Mouse (Mus musculus) embryonic facial prominence, embryonic 11.5 days (tissue): ENCODE results near the gene 4930522H14Rik. TPM values are rescaled to one million over a fixed set of nuclear protein-coding genes. Genes with fewer than 3 reads are reported as not detected.

ENCODE experiments used
- ATAC-seq: fragments of 200-750 bp; cut with Nextera tagmentation; replicated peaks from 2 replicates; pipeline ENCODE4 v1.8.0; 2017; ENCODE audit warnings: low read depth; ENCODE audit not compliant: insufficient number of reproducible peaks, low FRiP score, low TSS enrichment
- DNase-seq: peaks from one replicate; pipeline ENCODE4 v3.0.0-alpha.2; 2015; ENCODE audit warnings: low spot score
- H3K27ac ChIP-seq: fragments of 300-500 bp; sonication (generic); replicated peaks from 2 replicates; pipeline ENCODE4 v1.5.1; 2014; ENCODE audit warnings: mild to moderate bottlenecking, low read depth, low read length, control low read depth
- H3K27me3 ChIP-seq: fragments of 300-500 bp; sonication (generic); 2 replicates; pipeline ENCODE4 v1.6.1; 2014; ENCODE audit warnings: mild to moderate bottlenecking, low read length, moderate library complexity, mixed read lengths; ENCODE audit not compliant: control insufficient read depth, insufficient read depth
- H3K36me3 ChIP-seq: fragments of 300-500 bp; sonication (generic); replicated peaks from 2 replicates; pipeline ENCODE4 v1.6.1; 2014; ENCODE audit warnings: low read depth, mild to moderate bottlenecking, low read length, moderate library complexity, mixed read lengths; ENCODE audit not compliant: control insufficient read depth, insufficient read depth
- H3K4me1 ChIP-seq: fragments of 300-500 bp; sonication (generic); 2 replicates; pipeline ENCODE4 v1.6.1; 2014; ENCODE audit warnings: low read length, mixed read lengths; ENCODE audit not compliant: control insufficient read depth, insufficient read depth
- H3K4me2 ChIP-seq: fragments of 300-500 bp; sonication (generic); 2 replicates; pipeline ENCODE4 v1.6.1; 2014; ENCODE audit warnings: low read depth, mild to moderate bottlenecking, control low read depth, low read length, moderate library complexity
- H3K4me3 ChIP-seq: fragments of 300-500 bp; sonication (generic); 2 replicates; pipeline ENCODE4 v1.5.1; 2014; ENCODE audit warnings: low read depth, low read length, control low read depth
- H3K9ac ChIP-seq: fragments of 300-500 bp; sonication (generic); replicated peaks from 2 replicates; pipeline ENCODE4 v1.6.1; 2014; ENCODE audit warnings: mild to moderate bottlenecking, control low read depth, low read length
- H3K9me3 ChIP-seq: fragments of 300-500 bp; sonication (generic); replicated peaks from 2 replicates; pipeline ENCODE4 v1.6.1; 2016; ENCODE audit warnings: mild to moderate bottlenecking, low read length, inconsistent platforms, mixed read lengths; ENCODE audit not compliant: control insufficient read depth
- WGBS: fragments of 180-500 bp; shearing (Covaris S2); extraction: QIAGEN DNeasy Blood & Tissue Kit; methylation state at CpG from one replicate; pipeline ENCODE4 v1.1.7; 2014; 5-methylcytosine and 5-hydroxymethylcytosine counted together
- polyA plus RNA-seq: library from polyadenylated mRNA; unstranded; fragments of >200 nt; fragmentation: Nextera tagmentation; extraction: Ambion mirVana; gene quantifications from 2 replicates; pipeline ENCODE4 v1.2.1, GENCODE M21; 2014

4930522H14Rik gene
- not detected in 2 replicates for polyA plus RNA-seq

DNA sequence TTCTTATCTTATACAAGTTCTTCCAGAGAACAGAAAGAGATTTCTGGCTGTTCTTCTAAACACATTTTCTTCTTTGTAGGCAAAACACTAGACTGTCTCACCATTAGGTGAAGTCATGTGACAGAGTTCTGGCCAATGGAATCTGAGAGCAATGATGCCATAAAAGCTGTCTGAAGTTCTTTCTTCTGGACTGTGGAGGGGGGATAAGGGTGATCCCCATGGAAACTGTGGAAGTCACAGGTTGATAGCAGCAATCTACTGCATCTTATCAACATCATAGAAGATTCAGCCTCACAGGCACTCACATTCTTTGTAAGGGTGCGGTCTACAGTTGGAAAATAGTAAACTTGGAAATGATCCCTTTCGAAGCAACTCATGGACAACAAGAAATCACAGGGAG lies at the start of gene 4930522H14Rik:
Gene 4930522H14Rik (minus strand): TSS at position 187 of the 400 bp plus-strand sequence.
- DNase-seq (no peak), ATAC-seq (no peak)
- Histone ChIP-seq H3K4me2 (no peak within 1 kb of the TSS), H3K9ac (no peak within 1 kb of the TSS), H3K36me3 (no peaks in the 10 kb centered on the region), H3K27ac (no peak within 1 kb of the TSS), H3K27me3 (no peaks in the 10 kb centered on the region), H3K9me3 (no peaks in the 10 kb centered on the region), H3K4me3 (no peak within 1 kb of the TSS), H3K4me1 (no peaks in the 10 kb centered on the region)
- WGBS = 96% methylated on average over 2 of the region's 2 CpGs

- H3K9ac ChIP-seq = no peak overlapping the region
- 87% methylated on average over 3 of the region's 3 CpGs for WGBS
- no peaks in the 10 kb centered on the region for H3K27me3 ChIP-seq
- no peaks in the 10 kb centered on the region for H3K36me3 ChIP-seq
- H3K4me1 ChIP-seq = no peaks in the 10 kb centered on the region
- no peak for DNase-seq
- ATAC-seq = no peak
- no peaks in the 10 kb centered on the region for H3K9me3 ChIP-seq
- H3K27ac ChIP-seq = no peak overlapping the region
- no peak overlapping the region for H3K4me2 ChIP-seq
- H3K4me3 ChIP-seq = no peak overlapping the region
Observed at GRCm38 (mm10) chr4:109578356-109578755, 47.3 kb upstream of the 4930522H14Rik start.

DNA sequence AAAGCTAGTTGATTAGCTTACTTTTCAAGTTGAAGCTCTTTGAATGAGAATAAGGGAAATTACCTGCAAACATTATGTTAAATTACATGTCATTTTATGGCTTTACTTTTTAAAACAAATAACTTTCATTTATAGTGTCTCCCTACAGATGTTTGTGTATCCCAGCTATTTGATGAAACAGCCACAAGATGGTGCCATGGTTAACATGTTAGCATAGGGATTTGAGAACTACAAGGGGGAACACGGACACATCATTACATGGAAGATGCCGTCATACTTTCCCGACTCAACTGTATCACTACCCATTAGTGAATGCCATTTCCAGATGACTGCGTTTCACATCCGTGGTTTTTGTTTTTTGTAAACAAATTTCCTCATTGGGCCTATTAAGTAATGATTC lies 45.8 kb upstream of the 4930522H14Rik start:
- no peak overlapping the region for H3K9ac ChIP-seq
- no peaks in the 10 kb centered on the region for H3K9me3 ChIP-seq
- H3K27me3 ChIP-seq = no peaks in the 10 kb centered on the region
- H3K36me3 ChIP-seq = no peaks in the 10 kb centered on the region
- no peaks in the 10 kb centered on the region for H3K4me1 ChIP-seq
- 69% methylated on average over 5 of the region's 5 CpGs for WGBS
- H3K4me3 ChIP-seq = no peak overlapping the region
- no peak overlapping the region for H3K4me2 ChIP-seq
- ATAC-seq (no peak), DNase-seq (no peak)
- no peak overlapping the region for H3K27ac ChIP-seq

- Histone ChIP-seq H3K4me1 (no peaks in the 10 kb centered on the region), H3K4me2 (no peak overlapping the region), H3K4me3 (no peak overlapping the region), H3K27ac (no peak overlapping the region), H3K9ac (no peak overlapping the region), H3K27me3 (no peaks in the 10 kb centered on the region), H3K36me3 (no peaks in the 10 kb centered on the region), H3K9me3 (no peaks in the 10 kb centered on the region)
- WGBS = 84% methylated on average over 9 of the region's 9 CpGs
- DNase-seq = no peak
- no peak for ATAC-seq
Observed at GRCm38 (mm10) chr4:109574845-109575244, 43.7 kb upstream of the 4930522H14Rik start.

DNA sequence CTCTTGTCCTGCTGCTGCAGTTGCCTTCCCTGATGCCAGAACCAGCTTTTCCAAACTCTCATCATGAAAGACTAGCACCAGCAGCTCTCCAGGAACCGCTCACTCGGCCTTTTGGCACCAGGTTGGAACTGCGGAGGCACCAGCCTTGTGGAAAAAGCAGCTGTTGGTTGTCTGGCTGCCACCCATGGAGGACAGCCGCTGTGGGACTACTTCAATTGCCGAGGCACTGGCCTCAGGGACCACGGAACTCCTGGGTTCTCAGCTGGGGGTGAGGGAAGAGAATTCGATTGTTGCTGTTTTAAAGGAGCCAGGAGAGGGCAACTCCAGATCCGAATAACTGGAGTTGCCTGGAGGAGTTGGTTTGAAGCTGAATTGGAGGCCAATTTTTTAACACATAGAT lies 43.2 kb upstream of the 4930522H14Rik start:
- DNase-seq = no peak
- Histone ChIP-seq H3K9ac (no peak overlapping the region), H3K27me3 (no peaks in the 10 kb centered on the region), H3K9me3 (no peaks in the 10 kb centered on the region), H3K4me3 (no peak overlapping the region), H3K36me3 (no peaks in the 10 kb centered on the region), H3K4me2 (no peak overlapping the region), H3K27ac (no peak overlapping the region), H3K4me1 (no peaks in the 10 kb centered on the region)
- 39% methylated on average over 8 of the region's 8 CpGs for WGBS
- ATAC-seq = no peak

DNA sequence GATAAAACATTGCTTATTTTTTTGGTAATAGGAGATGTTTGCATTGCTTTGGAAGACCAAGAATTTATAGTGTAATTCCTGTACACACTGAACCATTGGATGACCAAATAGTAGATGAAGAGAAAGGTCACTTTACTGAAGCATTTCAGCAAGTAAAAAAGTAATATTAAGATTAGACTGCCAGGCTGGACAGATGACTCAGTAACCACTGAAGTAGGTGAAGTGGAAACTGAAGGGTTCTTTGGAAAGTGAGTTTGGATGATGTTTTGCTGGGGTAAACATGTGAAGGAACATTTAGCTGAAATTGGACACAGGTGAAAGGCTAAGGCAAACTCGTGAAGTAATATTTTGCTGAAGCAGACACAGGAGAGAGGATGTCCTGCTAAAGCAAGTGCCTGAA lies 41.5 kb upstream of the 4930522H14Rik start:
- H3K27me3 ChIP-seq = no peaks in the 10 kb centered on the region
- H3K27ac ChIP-seq = no peak overlapping the region
- no peak overlapping the region for H3K4me3 ChIP-seq
- ATAC-seq = no peak
- no peak overlapping the region for H3K4me2 ChIP-seq
- H3K9ac ChIP-seq = no peak overlapping the region
- no peaks in the 10 kb centered on the region for H3K9me3 ChIP-seq
- DNase-seq = no peak
- WGBS = 91% methylated on average over 1 of the region's 1 CpGs
- H3K4me1 ChIP-seq = no peaks in the 10 kb centered on the region
- no peaks in the 10 kb centered on the region for H3K36me3 ChIP-seq

DNA sequence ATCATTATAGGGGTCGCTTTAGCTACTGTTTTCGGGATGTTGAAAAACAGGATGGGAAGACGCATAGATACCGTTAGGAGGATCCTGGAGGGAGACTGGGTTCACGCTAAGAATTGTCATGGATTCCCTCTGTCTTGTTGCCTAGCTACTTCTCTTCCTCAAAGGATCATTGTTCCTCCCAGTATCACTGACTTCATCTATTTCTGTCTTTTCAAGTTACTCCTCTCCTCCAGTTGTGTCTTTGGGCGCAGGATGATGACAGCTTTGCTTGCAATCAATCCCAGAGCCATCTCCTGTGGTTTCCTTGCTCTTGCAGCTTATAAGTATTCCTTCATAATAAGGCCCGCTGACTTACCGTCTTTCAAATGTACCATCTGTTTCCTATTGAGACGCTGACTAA lies 38.3 kb upstream of the 4930522H14Rik start:
- no peaks in the 10 kb centered on the region for H3K9me3 ChIP-seq
- no peak overlapping the region for H3K4me2 ChIP-seq
- no peak overlapping the region for H3K9ac ChIP-seq
- ATAC-seq (no peak), DNase-seq (peak; percentile 26)
- no peaks in the 10 kb centered on the region for H3K27me3 ChIP-seq
- H3K4me3 ChIP-seq = no peak overlapping the region
- H3K4me1 ChIP-seq = no peaks in the 10 kb centered on the region
- WGBS = 61% methylated on average over 9 of the region's 9 CpGs
- H3K27ac ChIP-seq = no peak overlapping the region
- no peaks in the 10 kb centered on the region for H3K36me3 ChIP-seq

DNA sequence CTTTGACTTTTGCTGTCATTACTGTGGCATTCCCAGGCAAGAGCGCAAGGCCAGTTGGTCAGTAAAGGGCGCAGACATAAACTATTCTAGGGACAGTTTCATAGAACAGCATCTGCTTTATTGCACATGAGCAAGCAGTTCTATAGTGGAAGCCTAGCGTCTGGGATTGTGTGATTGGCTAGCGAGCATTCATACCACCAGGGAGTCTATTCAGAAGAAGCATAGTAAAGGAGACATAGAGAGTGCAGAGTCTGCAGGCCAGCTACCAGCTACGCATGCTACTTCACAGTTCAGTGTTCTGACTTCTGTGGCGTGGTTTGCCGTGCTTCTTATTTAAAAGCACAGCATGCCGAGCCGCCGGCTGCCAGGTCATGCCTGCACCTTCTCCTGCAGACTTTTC lies 37.9 kb upstream of the 4930522H14Rik start:
- DNase-seq (no peak), ATAC-seq (no peak)
- no peak overlapping the region for H3K4me2 ChIP-seq
- 68% methylated on average over 10 of the region's 10 CpGs for WGBS
- H3K36me3 ChIP-seq = no peaks in the 10 kb centered on the region
- no peaks in the 10 kb centered on the region for H3K9me3 ChIP-seq
- H3K27me3 ChIP-seq = no peaks in the 10 kb centered on the region
- no peaks in the 10 kb centered on the region for H3K4me1 ChIP-seq
- no peak overlapping the region for H3K27ac ChIP-seq
- no peak overlapping the region for H3K4me3 ChIP-seq
- no peak overlapping the region for H3K9ac ChIP-seq
